Mouse (Mus musculus) heart, adult 2 months (tissue): ENCODE data around the gene Cdk5rap1. TPM values are rescaled to one million over a fixed set of nuclear protein-coding genes. Genes with fewer than 3 reads are reported as not detected.

Experiments used
- DNase-seq, 2 experiments: peaks; one replicate each; pipeline ENCODE4 v3.0.0; 2021
- H3K27ac ChIP-seq: fragments of 200-600 bp; 2 replicates; pipeline ENCODE4 v1.8.1; 2022
- H3K27me3 ChIP-seq: fragments of 200-500 bp; 2 replicates; pipeline ENCODE4 v1.6.1; 2012; ENCODE audit warnings: mild to moderate bottlenecking, low read length, inconsistent platforms, mixed read lengths; ENCODE audit not compliant: control insufficient read depth, insufficient read depth
- H3K36me3 ChIP-seq: fragments of 200-500 bp; 2 replicates; pipeline ENCODE4 v1.6.1; 2012; ENCODE audit warnings: low read length, inconsistent platforms; ENCODE audit not compliant: control insufficient read depth, insufficient read depth
- H3K4me1 ChIP-seq: fragments of 200-500 bp; 2 replicates; pipeline ENCODE4 v1.6.1; 2011; ENCODE audit warnings: low read length; ENCODE audit not compliant: control insufficient read depth, insufficient read depth
- H3K4me3 ChIP-seq: fragments of 200-600 bp; 2 replicates; pipeline ENCODE4 v1.8.1; 2022
- H3K79me2 ChIP-seq: fragments of 200-500 bp; replicated peaks from 2 replicates; pipeline ENCODE4 v1.6.1; 2012; ENCODE audit warnings: mild to moderate bottlenecking, inconsistent platforms, low read length, moderate library complexity, mixed read lengths; ENCODE audit not compliant: control insufficient read depth, insufficient read depth
- H3K9ac ChIP-seq: fragments of 200-500 bp; 2 replicates; pipeline ENCODE4 v1.6.1; 2012; ENCODE audit warnings: low read depth, mild to moderate bottlenecking, control low read depth, inconsistent platforms, low read length, mixed read lengths
- CTCF ChIP-seq: fragments of 200-600 bp; IDR thresholded peaks from 2 replicates; pipeline ENCODE4 v1.8.1; 2022; ENCODE audit warnings: antibody characterized with exemption, mild to moderate bottlenecking, moderate library complexity
- EP300 ChIP-seq: fragments of 200-500 bp; IDR thresholded peaks from 2 replicates; pipeline ENCODE4 v1.6.1; 2011; ENCODE audit warnings: low read depth, low read length, control low read depth; ENCODE audit not compliant: insufficient read depth
- POLR2A ChIP-seq: fragments of 200-500 bp; IDR thresholded peaks from 2 replicates; pipeline ENCODE4 v1.6.1; 2011; ENCODE audit warnings: mild to moderate bottlenecking, low read depth, low read length, control low read depth; ENCODE audit not compliant: insufficient read depth
- WGBS: fragments of 180-500 bp; shearing (Covaris S2); methylation state at CpG from one replicate; pipeline ENCODE4 v1.1.7; 2018; 5-methylcytosine and 5-hydroxymethylcytosine counted together
- intact Hi-C: fragments of 180-260 bp; cut with DNase I; formaldehyde crosslinking; loops from one replicate; pipeline ENCODE4 v1.15.1; 2025
- polyA plus RNA-seq: library from polyadenylated mRNA; depleted of rRNA; stranded (reverse); fragments of >200 nt; gene quantifications from 2 replicates; pipeline ENCODE4 v1.2.3, GENCODE M21; 2012
- total RNA-seq, 2 experiments: library from RNA; stranded (reverse); gene quantifications; 2 replicates each; pipeline ENCODE4 v1.2.3; 2021

The Cdk5rap1 gene
- total and polyA plus RNA-seq, 3 experiments, result 10.5 to 20.2 (median 20.1) TPM

GRCm38 (mm10) chr2:154394602-154395001 lies 21.8 kb upstream of the Cdk5rap1 start:
- no peak for DNase-seq
- Histone ChIP-seq H3K27me3 (no peaks in the 10 kb centered on the region), H3K9ac (no peak overlapping the region), H3K27ac (no peak overlapping the region), H3K36me3 (peaks cover 16% of the 10 kb centered on the region), H3K4me3 (no peak overlapping the region), H3K4me1 (peaks cover 10% of the 10 kb centered on the region), H3K79me2 (no peaks in the 10 kb centered on the region)
- intact Hi-C loops, result no loop called here
- WGBS, result 44% methylated on average over 3 of the region's 3 CpGs
- TF ChIP-seq CTCF (no peak), POLR2A (no peak), EP300 (no peak)

- H3K27ac ChIP-seq, result peak overlapping the region; percentile 85
- DNase-seq, result peak; percentile 86 to 94
- H3K36me3 ChIP-seq, result peaks cover 12% of the 10 kb centered on the region
- H3K27me3 ChIP-seq, result no peaks in the 10 kb centered on the region
- H3K4me3 ChIP-seq, result no peak overlapping the region
- TF ChIP-seq EP300 (peak; percentile 70; the same call in 1 of the 2 replicates), POLR2A (0 out of 2 replicates have a peak, but pooled peaks have one; percentile 28), CTCF (no peak)
- no peaks in the 10 kb centered on the region for H3K79me2 ChIP-seq
- WGBS, result 24% methylated on average over 11 of the region's 11 CpGs
- H3K4me1 ChIP-seq, result peaks cover 6% of the 10 kb centered on the region
- no peak overlapping the region; the same call in 1 of the 2 replicates for H3K9ac ChIP-seq
- intact Hi-C loops, result loop anchor here (1.0 kb wide), 1 partner anchor 15 kb away; no protein-coding TSS in a partner anchor
Observed at GRCm38 (mm10) chr2:154390180-154390964, 17.6 kb upstream of the Cdk5rap1 start.

GRCm38 (mm10) chr2:154379103-154379502 lies 6.3 kb upstream of the Cdk5rap1 start:
- Histone ChIP-seq H3K4me1 (peaks cover 5% of the 10 kb centered on the region; the same call in 1 of the 2 replicates), H3K79me2 (no peaks in the 10 kb centered on the region), H3K4me3 (no peak overlapping the region), H3K36me3 (peaks cover 3% of the 10 kb centered on the region; the same call in 1 of the 2 replicates), H3K27ac (no peak overlapping the region), H3K9ac (no peak overlapping the region), H3K27me3 (no peaks in the 10 kb centered on the region)
- TF ChIP-seq CTCF (no peak), EP300 (no peak), POLR2A (no peak)
- intact Hi-C loops, result no loop called here
- 74% methylated on average over 7 of the region's 7 CpGs for WGBS
- no peak for DNase-seq

DNA sequence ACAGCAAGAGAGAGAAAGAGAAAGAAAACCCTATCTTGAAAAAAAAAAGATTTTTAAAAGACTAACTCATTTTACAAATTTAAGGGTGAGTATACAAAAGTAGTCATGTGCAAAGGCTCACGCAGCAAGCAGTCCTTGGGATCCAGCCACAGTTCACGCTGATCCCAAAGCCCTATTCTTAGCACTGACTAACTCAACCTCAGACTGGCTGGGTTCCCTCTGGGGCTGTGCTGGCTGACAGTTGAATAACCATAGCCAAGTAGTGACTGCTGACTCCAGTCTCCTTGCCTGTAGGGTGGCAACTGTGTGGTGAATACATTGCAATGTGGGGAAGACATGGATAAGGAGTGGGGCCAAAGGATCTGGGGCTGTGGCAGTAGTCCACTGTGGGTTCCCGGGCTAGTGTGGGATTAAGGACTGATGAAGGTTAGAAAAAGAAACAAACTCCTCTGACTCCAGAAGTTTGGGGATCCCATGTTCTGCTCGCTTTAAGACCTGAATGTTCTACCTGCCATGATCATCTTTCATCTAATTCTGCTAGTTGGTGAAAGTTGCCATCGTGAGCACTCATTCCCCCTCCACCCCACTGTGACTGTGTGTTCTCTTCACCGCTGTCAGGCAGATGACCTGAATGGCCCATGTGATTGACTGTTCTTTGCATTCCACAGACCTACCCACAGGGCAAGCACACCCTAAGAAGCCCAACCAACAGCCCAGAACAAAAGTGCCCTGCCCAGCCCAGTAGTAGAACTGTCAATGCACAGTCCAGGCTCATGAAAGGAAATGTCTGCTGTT lies 2.2 kb upstream of the Cdk5rap1 start:
- peak overlapping the region; percentile 96 for H3K27ac ChIP-seq
- peak; percentile 63 to 84 for DNase-seq
- peaks cover 3% of the 10 kb centered on the region; the same call in 1 of the 2 replicates for H3K36me3 ChIP-seq
- no peaks in the 10 kb centered on the region for H3K79me2 ChIP-seq
- no peak overlapping the region for H3K9ac ChIP-seq
- no peaks in the 10 kb centered on the region for H3K27me3 ChIP-seq
- TF ChIP-seq CTCF (no peak), EP300 (peak; percentile 90), POLR2A (peak; percentile 32)
- H3K4me1 ChIP-seq, result peaks cover 8% of the 10 kb centered on the region
- intact Hi-C loops, result loop anchor here (1.0 kb wide), 1 partner anchor 15 kb away; no protein-coding TSS in a partner anchor
- WGBS, result 50% methylated on average over 6 of the region's 6 CpGs
- H3K4me3 ChIP-seq, result no peak overlapping the region

GRCm38 (mm10) chr2:154373961-154374632 lies 1.3 kb upstream of the Cdk5rap1 start:
- peaks cover 3% of the 10 kb centered on the region; the same call in 1 of the 2 replicates for H3K36me3 ChIP-seq

More at GRCm38 (mm10) chr2:154373961-154374632, 1.3 kb upstream of the Cdk5rap1 start:
- no peaks in the 10 kb centered on the region for H3K27me3 ChIP-seq
- 47% methylated on average over 6 of the region's 6 CpGs for WGBS
- H3K4me3 ChIP-seq, result no peak overlapping the region
- intact Hi-C loops, result loop anchor here (2.0 kb wide), 1 partner anchor 33 kb away; no protein-coding TSS in a partner anchor
- DNase-seq, result peak; percentile 46 to 53
- H3K79me2 ChIP-seq, result no peaks in the 10 kb centered on the region
- H3K4me1 ChIP-seq, result peaks cover 8% of the 10 kb centered on the region
- TF ChIP-seq EP300 (no peak), CTCF (peak; percentile 84)
- no peak overlapping the region for H3K9ac ChIP-seq
- H3K27ac ChIP-seq, result peak overlapping the region; percentile 96
